Mouse (Mus musculus): ENCODE results near the gene Prkab2. TPM values are rescaled to one million over a fixed set of nuclear protein-coding genes. Genes with fewer than 3 reads are reported as not detected.
A peak's percentile ranks its signal among the peaks of the same experiment; 100 is the strongest.

Prkab2 gene
- total RNA-seq, 2 experiments from 2014 or later: 27.9 to 30.6 TPM

DNA sequence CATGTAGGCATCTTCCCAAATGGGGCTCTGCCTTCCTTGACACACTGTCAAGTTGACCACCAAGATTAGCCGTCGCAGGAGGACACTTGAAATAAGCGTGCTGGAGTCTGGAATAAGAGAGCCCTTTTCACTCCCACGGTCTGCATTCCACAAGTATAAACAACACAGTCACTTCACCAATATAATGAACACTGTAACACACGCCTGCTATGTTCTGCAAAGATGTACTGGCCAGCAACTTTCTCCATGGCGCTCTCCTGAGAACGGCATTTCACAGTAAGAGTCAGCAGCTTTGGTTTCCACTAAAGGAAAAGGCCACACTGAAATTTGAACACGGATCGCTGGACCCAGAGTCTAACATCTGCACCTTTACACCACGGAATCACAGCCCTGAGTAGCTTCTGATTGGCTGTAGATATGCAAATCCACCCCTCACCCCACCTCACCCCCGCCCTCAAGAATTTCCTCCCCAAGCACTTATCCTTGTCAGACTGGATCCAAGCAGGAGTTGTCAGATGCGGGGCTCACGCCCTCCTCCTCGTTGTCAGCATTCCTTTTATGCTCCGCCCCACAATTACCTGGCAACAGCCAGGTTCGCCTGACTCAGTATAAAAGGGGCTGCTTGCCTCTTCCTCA lies 25.7 kb downstream of the Prkab2 start:
- intact Hi-C loops (cut with DNase I): loop anchor here (5.0 kb wide), 1 partner anchor 544 kb away; no protein-coding TSS in a partner anchor

DNA sequence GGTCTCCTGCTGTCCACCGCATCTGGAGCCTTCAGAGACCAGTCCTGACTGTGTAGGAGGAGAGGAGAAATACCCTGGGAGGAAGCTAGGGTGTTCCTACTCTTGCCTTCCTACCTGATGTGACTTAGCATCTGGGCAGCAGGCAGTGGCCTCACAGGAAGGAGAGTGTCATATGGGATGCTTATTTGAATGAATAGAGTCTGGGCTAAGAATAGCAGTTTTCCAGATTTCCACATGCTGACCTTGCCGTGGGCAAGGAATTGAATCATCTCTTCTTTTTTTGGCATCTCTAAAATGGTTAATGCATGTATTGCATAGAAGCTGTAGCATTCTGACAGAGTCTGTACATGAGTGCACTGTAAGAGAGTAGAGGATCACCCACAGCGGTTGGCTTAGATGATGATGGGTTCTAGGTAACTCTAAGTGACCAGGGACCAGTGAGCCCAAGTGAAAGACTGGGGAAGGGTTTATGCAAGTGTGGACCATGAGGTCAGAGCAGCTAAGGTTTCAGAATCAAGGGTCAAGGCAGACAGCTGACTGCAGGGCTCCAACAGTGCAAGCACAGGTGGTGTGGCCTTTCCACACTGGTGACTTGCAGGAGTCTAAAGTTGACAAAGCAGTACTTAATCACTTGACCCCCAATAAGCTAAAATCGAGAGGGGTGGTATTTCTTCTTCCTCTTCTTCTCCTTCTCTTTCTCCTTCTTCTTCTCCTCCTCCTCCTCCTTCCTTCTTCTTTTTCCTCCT lies 28.6 kb downstream of the Prkab2 start:
- intact Hi-C loops (cut with DNase I): loop anchor here (2.0 kb wide), 1 partner anchor 194 kb away; no protein-coding TSS in a partner anchor
- DNase-seq (ENCODE audit: low spot score in 2 of 2): peak in 1 of 2 experiments; percentile 64

More for the DNA sequence above, 25.7 kb downstream of the Prkab2 start:
- DNase-seq (ENCODE audit: low spot score in 2 of 2): peak in 1 of 2 experiments; percentile 14

DNA sequence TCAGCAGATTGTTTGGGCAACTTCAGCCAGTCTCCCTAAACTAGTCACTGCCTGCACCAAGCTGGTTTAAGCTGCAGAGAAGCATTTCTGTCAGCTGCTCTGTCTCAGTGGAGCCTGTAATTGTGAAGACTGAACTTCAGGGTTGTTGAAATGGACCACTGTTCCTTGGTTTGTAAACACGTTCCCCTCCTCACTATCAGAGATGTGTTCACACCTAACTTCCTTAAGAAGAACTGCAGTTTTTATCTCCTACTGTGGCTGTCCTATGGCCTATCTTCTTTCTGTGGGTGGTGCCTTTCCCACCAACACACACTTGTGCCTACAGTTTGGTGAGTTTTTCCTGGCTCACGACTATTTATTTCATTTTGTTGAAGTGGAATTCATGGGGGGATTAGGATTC lies 31.3 kb downstream of the Prkab2 start:
- no peak for DNase-seq (ENCODE audit: low spot score in 2 of 2)
- intact Hi-C loops (cut with DNase I): no loop called here

DNA sequence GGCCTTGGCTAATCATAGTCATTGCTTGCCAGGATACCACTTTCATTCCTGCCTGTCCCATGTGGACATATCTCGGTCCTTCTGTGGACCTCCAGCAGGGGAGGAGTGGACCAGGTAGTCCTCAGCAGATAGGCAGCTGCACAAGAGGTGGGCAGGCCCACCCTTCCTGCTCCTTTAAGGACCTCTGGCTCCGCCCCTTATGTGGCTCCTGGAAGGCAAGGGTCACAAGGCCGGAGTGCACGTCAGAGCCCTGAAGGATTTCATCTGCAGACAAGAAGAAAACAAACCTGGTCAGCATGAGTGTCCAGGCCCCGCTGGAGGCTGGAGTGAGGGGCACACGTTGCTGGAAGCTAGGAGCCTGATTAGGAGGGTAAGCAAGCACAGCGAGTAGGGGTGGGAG lies 32.6 kb downstream of the Prkab2 start:
- DNase-seq (ENCODE audit: low spot score in 2 of 2): no peak
- intact Hi-C loops (cut with DNase I): no loop called here

DNA sequence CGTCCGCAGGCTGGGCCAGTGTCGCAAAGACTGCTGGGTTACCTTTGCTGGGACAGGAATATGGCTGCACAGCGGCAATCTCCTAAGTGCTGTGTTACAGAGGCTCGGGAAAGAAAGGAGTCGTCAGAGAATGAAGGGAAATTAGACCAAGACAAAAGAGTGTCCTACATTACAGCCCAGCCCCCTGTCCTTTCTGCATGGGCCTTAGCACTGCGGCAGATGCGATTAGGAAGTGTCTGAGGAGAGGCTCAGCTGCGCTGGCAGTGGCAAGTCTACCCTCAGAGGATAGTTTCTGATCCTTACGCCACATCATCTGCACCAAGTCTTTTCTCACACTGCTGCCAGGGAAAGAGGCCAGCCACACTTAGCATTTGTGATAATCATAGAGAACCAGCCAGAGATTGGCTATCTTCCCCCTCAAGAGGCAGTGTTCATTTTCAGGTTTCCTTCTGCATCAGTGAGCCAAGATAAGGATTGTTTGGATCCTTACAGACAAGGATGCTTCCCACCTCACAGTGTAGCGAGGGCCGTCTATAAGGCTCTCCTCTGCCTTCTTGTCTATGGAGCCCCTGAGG lies 33.5 kb downstream of the Prkab2 start:
- intact Hi-C loops (cut with DNase I): no loop called here
- peak in 1 of 2 experiments; percentile 68 for DNase-seq (ENCODE audit: low spot score in 2 of 2)

DNA sequence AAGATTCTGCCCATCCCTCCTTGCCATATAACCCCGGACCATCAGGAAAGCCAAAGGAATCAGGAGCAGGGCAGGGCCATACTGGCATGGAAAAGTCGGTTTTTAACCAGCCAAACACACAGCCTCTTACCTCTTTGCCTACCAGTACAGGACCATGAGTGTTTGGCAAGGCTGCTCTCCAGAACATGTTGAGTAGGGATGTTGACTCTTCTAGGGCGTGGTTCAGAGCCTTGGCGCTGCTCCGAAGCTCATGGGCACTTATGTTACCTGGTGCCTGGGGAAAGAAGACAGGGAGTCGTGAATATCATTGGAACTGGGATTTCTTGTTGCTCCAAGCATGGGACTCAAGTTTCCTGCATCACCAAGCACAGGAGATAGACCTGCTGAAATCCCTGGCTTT lies 35.8 kb downstream of the Prkab2 start:
- intact Hi-C loops (cut with DNase I): no loop called here

DNA sequence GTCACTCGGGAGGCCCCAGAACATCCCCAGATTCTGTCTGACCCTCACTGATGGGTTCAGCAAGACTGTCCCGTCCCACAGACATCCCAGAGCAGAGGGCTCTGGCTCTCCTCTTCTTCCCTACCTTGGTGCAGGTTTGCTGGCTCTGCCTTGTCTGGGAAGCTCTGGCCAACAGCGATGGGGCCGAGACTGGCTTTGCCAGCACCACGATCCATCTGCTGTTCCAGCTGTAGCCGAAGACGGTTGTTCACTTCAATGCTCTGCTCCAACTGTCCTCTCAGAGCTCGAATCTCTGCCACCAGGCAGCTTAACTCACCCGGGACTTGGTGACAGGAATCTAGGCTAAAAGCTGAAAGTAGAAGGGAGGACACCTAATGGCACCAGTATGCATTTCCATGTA lies 38.9 kb downstream of the Prkab2 start:
- DNase-seq (ENCODE audit: low spot score in 2 of 2): no peak
- intact Hi-C loops (cut with DNase I): no loop called here

More for the DNA sequence above, 35.8 kb downstream of the Prkab2 start:
- no peak for DNase-seq (ENCODE audit: low spot score in 2 of 2)

DNA sequence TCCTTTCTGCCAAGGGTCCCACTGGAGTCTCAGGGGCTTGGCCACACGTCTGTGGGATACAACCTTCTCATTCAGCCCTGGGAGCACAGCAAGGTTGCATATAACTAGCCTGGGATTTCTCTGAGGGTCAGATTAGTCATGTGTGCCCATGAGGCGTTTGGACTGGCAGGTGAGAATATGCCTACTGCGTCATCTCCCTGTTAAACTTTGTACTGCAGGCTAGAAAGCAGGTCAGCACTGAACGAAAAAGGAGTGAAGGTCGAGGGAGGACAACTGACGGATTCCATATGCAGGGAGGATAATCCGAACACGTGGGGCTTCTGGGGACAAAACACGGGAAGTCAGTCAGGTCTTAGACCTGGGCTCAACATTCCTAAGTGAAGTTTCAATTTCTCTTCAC lies 39.3 kb downstream of the Prkab2 start:
- intact Hi-C loops (cut with DNase I): no loop called here

DNA sequence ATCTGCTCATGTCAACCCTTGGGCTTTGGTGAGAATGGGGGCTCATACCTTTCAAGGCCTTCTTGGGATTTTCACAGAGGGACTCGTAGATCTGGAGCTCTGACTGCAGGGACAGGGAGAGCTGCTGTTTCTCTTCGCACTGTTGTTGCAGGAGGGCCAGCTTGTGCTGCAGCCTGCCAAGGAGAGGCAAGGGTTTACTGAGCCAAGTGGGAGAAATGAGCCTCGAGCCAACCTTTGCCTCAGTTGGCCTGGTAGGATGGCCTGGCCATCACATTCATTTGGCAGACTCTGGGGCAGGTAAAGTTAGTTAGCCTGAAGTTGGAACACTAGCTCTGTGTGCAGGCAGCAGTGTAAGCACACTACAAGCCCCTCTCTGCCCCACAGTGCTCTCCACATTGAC lies 41.1 kb downstream of the Prkab2 start:
- DNase-seq (ENCODE audit: low spot score in 2 of 2): no peak
- intact Hi-C loops (cut with DNase I): no loop called here

More for the DNA sequence above, 39.3 kb downstream of the Prkab2 start:
- no peak for DNase-seq (ENCODE audit: low spot score in 2 of 2)

DNA sequence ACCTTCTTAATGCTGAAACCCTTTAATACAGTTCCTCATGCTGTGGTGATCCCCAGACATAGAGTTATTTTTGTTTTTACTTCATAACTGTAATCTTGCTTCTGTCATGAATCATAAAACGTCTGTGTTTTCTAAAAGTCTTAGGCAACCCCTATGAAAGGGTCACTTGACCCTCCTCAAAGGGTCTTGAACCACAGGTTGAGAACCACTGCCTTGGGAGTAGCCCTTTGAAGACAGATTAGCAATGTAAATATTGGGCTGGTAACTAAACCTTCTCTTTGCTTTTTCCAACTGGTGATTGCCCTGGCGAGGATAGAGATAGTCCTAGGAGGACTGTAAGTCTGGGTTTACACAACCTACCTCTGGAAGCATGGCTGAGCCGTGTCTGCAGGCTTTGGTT lies 43.2 kb downstream of the Prkab2 start:
- DNase-seq (ENCODE audit: low spot score in 2 of 2): no peak
- intact Hi-C loops (cut with DNase I): loop anchor here (5.0 kb wide), 1 partner anchor 46 kb away; no protein-coding TSS in a partner anchor

DNA sequence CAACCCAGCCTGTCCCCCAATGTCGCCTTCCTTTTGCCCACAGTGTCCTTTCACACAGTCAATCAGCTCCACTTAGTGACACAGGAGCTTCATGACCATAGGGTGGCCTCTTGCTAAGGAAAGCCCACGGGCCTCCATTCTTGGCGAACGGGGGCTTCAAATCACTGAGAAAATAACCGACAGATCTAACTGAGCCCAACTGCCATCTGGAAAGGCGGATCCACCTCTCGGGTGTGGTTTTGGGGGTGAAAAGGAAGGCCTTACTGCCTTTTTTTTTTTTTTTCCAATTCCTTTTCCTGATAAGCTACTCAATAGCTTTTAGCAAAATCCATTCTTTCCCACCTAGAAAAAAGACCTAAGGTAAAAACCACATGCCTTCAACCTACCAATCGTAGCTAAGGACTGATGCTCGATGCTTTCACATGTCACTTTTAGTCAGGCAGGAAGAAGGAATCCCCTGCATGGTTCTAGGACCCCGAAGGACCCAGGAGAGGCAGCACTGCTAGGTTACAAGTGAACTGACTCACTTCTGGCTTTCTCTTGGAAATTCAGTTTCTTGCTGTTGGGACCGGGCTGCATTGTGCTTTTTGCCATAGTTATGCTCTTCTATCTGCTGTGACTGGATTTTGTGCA lies 44.6 kb downstream of the Prkab2 start:
- intact Hi-C loops (cut with DNase I): loop anchor here (5.0 kb wide), 1 partner anchor 45 kb away; no protein-coding TSS in a partner anchor
- DNase-seq (ENCODE audit: low spot score in 2 of 2): no peak

DNA sequence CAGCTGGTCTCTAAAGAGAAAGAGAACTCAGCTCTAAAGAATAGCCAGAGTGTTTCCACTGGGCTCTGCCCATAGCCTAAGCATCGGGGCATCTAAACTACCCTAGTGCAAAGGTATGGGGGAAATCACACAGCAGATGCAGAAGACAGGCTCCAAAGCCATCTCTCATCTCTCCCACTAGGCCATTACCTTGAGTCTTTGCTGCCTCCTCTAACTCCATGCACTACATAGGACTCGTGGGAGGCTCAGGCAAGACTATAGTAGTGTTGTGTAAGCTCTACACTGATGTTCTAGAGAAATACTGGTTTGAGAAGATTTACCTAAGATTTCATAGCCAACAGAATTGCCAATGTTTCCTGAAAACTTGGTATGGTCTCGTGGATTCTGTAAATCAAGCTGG lies 47.5 kb downstream of the Prkab2 start:
- no peak for DNase-seq (ENCODE audit: low spot score in 2 of 2)
- intact Hi-C loops (cut with DNase I): no loop called here

DNA sequence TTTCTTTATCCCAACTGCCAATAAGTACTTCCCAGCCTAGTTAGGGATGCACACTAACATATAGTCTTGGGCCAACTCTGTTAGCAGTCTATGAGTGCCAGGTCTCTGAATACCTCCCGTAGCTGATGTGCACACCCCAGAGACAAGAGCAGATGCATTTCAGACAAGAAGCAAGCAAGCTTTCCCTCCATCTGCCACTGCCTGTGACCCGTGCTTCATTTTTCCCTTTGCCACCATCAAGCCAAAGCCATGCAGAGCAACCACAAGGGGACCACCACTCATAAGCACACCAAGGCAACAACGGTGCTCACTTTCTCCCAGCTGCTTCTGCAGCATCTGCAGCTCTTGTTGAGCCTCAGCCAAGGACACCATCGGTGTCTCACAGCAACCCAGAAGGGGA lies 48.6 kb downstream of the Prkab2 start:
- intact Hi-C loops (cut with DNase I): no loop called here
- no peak for DNase-seq (ENCODE audit: low spot score in 2 of 2)

DNA sequence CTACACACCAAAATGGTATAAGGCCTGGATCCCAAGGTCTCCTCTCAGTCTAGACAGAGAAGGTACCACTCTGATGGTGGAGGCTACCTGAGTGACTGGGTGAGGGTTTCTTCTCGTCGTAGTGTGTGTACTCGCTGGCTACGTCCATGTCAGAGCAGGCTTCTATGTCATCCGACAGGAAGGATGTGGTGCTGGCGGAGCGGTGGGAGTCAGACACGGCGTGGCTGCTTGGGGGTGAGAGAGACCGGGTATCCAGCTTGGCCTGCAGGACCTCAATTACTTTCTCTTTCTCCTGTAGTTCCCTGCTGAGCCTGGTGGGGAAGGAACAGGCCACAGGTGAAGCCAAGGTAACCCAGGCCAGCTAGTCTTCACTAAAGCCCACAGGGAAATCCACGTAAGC lies 52.1 kb downstream of the Prkab2 start:
- intact Hi-C loops (cut with DNase I): no loop called here
- no peak for DNase-seq (ENCODE audit: low spot score in 2 of 2)

DNA sequence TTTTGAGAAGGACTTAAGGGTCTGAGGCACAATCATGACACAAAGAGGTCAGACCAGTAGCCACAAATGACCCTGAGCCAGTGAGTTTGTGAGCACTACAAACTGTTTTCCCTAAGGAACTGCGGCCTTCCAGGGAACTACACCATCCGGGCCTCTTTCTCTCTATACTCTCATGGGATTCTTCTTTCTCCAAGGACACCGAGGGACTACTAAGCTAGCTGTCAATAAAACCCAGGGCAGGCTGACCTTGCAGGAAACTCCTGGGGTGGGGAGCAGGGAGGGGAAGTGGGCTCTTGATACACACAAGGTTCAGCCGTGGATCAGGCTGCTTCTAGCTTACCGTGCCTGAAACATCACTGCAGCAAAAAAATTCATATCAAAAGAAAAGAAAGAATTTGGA lies 52.9 kb downstream of the Prkab2 start:
- intact Hi-C loops (cut with DNase I): no loop called here
- DNase-seq (ENCODE audit: low spot score in 2 of 2): no peak

DNA sequence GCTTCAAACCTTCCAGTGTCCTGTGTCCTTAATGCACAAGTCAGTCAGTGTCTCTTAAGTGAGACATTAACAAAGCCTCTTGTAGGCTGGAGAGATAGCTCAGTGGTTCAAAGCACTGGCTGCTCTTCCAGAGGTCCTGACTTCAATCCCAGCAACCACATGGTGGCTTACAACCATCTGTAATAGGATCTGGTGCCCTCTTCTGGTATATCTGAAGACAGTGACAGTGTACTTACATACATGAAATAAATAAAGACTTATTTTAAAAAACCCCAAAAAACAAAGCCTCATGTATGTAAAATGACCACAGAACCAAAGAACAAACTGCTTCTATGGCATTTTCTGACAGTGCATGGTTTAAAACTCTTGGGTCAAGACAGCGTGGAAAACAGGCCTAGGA lies 57.9 kb downstream of the Prkab2 start:
- intact Hi-C loops (cut with DNase I): no loop called here
- DNase-seq (ENCODE audit: low spot score in 2 of 2): no peak

DNA sequence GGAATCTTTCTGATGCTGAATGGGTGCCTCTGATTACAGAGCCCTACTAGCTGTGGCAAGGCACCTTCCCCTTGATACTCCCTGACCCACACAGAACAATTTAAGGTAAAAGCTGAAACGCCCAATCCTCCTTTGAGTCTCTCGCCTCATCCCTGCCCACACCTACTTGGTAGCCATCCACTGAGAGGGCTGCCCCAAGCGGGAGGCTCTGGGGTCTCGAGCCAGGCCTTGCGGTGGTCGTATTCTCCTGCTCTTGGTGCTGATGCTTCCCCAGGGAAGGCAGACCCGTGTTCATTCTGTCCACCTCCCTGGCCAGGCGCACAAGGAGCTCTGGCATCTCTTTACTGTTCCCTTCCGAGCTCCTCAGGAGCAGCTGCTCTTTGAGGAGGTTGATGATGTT lies 61.1 kb downstream of the Prkab2 start:
- no peak for DNase-seq (ENCODE audit: low spot score in 2 of 2)
- intact Hi-C loops (cut with DNase I): no loop called here
